ENCODE assay signal across 9 mouse cellular contexts in genomic region chr19:5151331-5151730, GRCm38 (mm10). TPM values are rescaled to one million over a fixed set of nuclear protein-coding genes. Genes with fewer than 3 reads are reported as not detected.
A peak's percentile ranks its signal among the peaks of the same experiment; 100 is the strongest.
DNase-seq lines count a peak whose midpoint lies in the region; ATAC-seq and TF ChIP-seq lines count a peak whose summit lies in the region.
"Had no signal": no experiment of that assay in that cellular context is flagged by ENCODE, and none has a peak within 500 bp of the region (broad histone marks: within the 10 kb centered on the region; RNA-seq: fewer than 3 reads in every experiment).

No protein-coding gene starts in this region.

- no peak overlapping the region for H3K9ac ChIP-seq in forebrain, postnatal 0 days
- no peak overlapping the region for H3K9ac ChIP-seq in kidney, embryonic 14.5 days (ENCODE audit: low read depth, low read length)
- H3K9ac ChIP-seq in liver, adult 2 months (ENCODE audit: low read depth, low read length) = no peak overlapping the region
- no peak overlapping the region for H3K9ac ChIP-seq in neural tube, embryonic 15.5 days (replicated peaks)
- H3K9ac ChIP-seq: heart, embryonic 15.5 days had no signal

- peaks cover 4% of the 10 kb centered on the region; the same call in 1 of the 2 replicates for H3K4me1 ChIP-seq in G1E (ENCODE audit: insufficient read depth, low read depth, low read length)
- H3K4me1 ChIP-seq in forebrain, postnatal 0 days (ENCODE audit: insufficient read depth) = no peaks in the 10 kb centered on the region
- H3K4me1 ChIP-seq in kidney, embryonic 14.5 days (ENCODE audit: control insufficient read depth, insufficient read depth, low read length) = no peaks in the 10 kb centered on the region
- no peaks in the 10 kb centered on the region for H3K4me1 ChIP-seq in liver, adult 2 months (ENCODE audit: control insufficient read depth, insufficient read depth, low read length)
- peaks cover 5% of the 10 kb centered on the region; the same call in 1 of the 2 replicates for H3K4me1 ChIP-seq in neural tube, embryonic 15.5 days
- H3K4me1 ChIP-seq: heart, embryonic 15.5 days had no signal

- H3K79me2 ChIP-seq in liver, adult 2 months (ENCODE audit: control insufficient read depth, insufficient read depth, low read length) = no peaks in the 10 kb centered on the region

- TF ChIP-seq CTCF in G1E (IDR thresholded peaks at IDR 0.05; ENCODE audit: low read depth, low read length) = peak; percentile 45
- peak; percentile 74 for TF ChIP-seq CTCF in forebrain, postnatal 0 days (IDR thresholded peaks at IDR 0.05; ENCODE audit: low read depth)
- peak; percentile 54 for TF ChIP-seq CTCF in liver, adult 2 months (IDR thresholded peaks at IDR 0.05; ENCODE audit: low read depth, low read length)

- H3K4me3 ChIP-seq in G1E (ENCODE audit: low read depth, low read length) = no peak overlapping the region
- H3K4me3 ChIP-seq in forebrain, postnatal 0 days (ENCODE audit: low read depth, low read length) = no peak overlapping the region
- H3K4me3 ChIP-seq in kidney, embryonic 14.5 days (ENCODE audit: low read length) = no peak overlapping the region
- no peak overlapping the region for H3K4me3 ChIP-seq in liver, adult 2 months (ENCODE audit: insufficient read depth, low read depth, low read length)
- no peak overlapping the region for H3K4me3 ChIP-seq in neural tube, embryonic 15.5 days (replicated peaks)
- H3K4me3 ChIP-seq: heart, embryonic 15.5 days had no signal

- H3K36me3 ChIP-seq in G1E (replicated peaks) = peaks cover 81% of the 10 kb centered on the region
- peaks cover 45% of the 10 kb centered on the region for H3K36me3 ChIP-seq in forebrain, postnatal 0 days (ENCODE audit: insufficient read depth)
- peaks cover 29% of the 10 kb centered on the region for H3K36me3 ChIP-seq in kidney, embryonic 14.5 days (ENCODE audit: control insufficient read depth, insufficient read depth, low read length)
- no peaks in the 10 kb centered on the region for H3K36me3 ChIP-seq in liver, adult 2 months (ENCODE audit: control insufficient read depth, insufficient read depth, low read length)
- peaks cover 34% of the 10 kb centered on the region for H3K36me3 ChIP-seq in neural tube, embryonic 15.5 days

- no peak for TF ChIP-seq POLR2A in liver, adult 2 months (IDR thresholded peaks at IDR 0.05; ENCODE audit: extremely low read depth, insufficient read depth, low read length)

- peak; percentile 71 for DNase-seq in 3T3-L1 (ENCODE audit: low read depth, low spot score)
- peak; percentile 40 for DNase-seq in G1E (ENCODE audit: low spot score)
- peak; percentile 92 for DNase-seq in cerebellum, adult 11-12 months
- peak; percentile 76 for DNase-seq in forebrain, postnatal 0 days
- DNase-seq in liver, adult 2 months (ENCODE audit: extremely low read depth, low read depth, low spot score) = peak; percentile 6
- DNase-seq in thymus, postnatal 14 days = peak; percentile 61

- H3K27ac ChIP-seq in forebrain, postnatal 0 days (ENCODE audit: low read depth, low read length) = no peak overlapping the region
- H3K27ac ChIP-seq in kidney, embryonic 14.5 days (ENCODE audit: low read depth, low read length) = no peak overlapping the region
- no peak overlapping the region for H3K27ac ChIP-seq in liver, adult 2 months (replicated peaks; ENCODE audit: insufficient read depth, low read depth, low read length)
- H3K27ac ChIP-seq in neural tube, embryonic 15.5 days (replicated peaks) = peak overlapping the region; percentile 9; the same call in 1 of the 2 replicates
- H3K27ac ChIP-seq: heart, embryonic 15.5 days had no signal

- WGBS in forebrain, postnatal 0 days = 38% methylated on average over 3 of the region's 3 CpGs
- 38% methylated on average over 3 of the region's 3 CpGs for WGBS in kidney, embryonic 14.5 days
- WGBS in liver, adult 2 months = 49% methylated on average over 3 of the region's 3 CpGs
- 34% methylated on average over 3 of the region's 3 CpGs for WGBS in neural tube, embryonic 15.5 days

- H3K4me2 ChIP-seq in forebrain, postnatal 0 days (ENCODE audit: low read depth) = no peak overlapping the region
- no peak overlapping the region for H3K4me2 ChIP-seq in kidney, embryonic 14.5 days (replicated peaks; ENCODE audit: low read depth, low read length)
- no peak overlapping the region for H3K4me2 ChIP-seq in neural tube, embryonic 15.5 days
- H3K4me2 ChIP-seq: heart, embryonic 15.5 days had no signal

- H3K9me3 ChIP-seq in G1E (replicated peaks) = no peaks in the 10 kb centered on the region
- H3K9me3 ChIP-seq in forebrain, postnatal 0 days (ENCODE audit: low read length) = no peaks in the 10 kb centered on the region
- no peaks in the 10 kb centered on the region for H3K9me3 ChIP-seq in kidney, embryonic 14.5 days (ENCODE audit: control insufficient read depth, low read length)
- no peaks in the 10 kb centered on the region for H3K9me3 ChIP-seq in neural tube, embryonic 15.5 days (replicated peaks)
- H3K9me3 ChIP-seq: heart, embryonic 15.5 days had no signal

- ATAC-seq in G1E (ENCODE audit: extremely low read depth, insufficient number of reproducible peaks, low FRiP score, poor library complexity, severe bottlenecking) = no peak
- ATAC-seq in forebrain, postnatal 0 days = peak; percentile 61
- peak; percentile 39; the same call in 1 of the 2 replicates for ATAC-seq in kidney, embryonic 14.5 days (ENCODE audit: low FRiP score, low TSS enrichment)
- peak; percentile 65 for ATAC-seq in neural tube, embryonic 15.5 days (ENCODE audit: low FRiP score)

- no peaks in the 10 kb centered on the region for H3K27me3 ChIP-seq in G1E (ENCODE audit: insufficient read depth, low read length)
- H3K27me3 ChIP-seq in forebrain, postnatal 0 days (ENCODE audit: insufficient read depth, low read length) = no peaks in the 10 kb centered on the region
- no peaks in the 10 kb centered on the region for H3K27me3 ChIP-seq in kidney, embryonic 14.5 days (ENCODE audit: control insufficient read depth, insufficient read depth, low read length)
- no peaks in the 10 kb centered on the region for H3K27me3 ChIP-seq in liver, adult 2 months (ENCODE audit: control insufficient read depth, insufficient read depth, low read length)
- H3K27me3 ChIP-seq in neural tube, embryonic 15.5 days (replicated peaks) = no peaks in the 10 kb centered on the region
- H3K27me3 ChIP-seq: heart, embryonic 15.5 days had no signal

RNA-seq across cellular contexts. Expression of gene Klc2, which starts 33.0 kb away (rescaled TPM):
- total RNA-seq in G1E (2014; fragmentation: Nextera tagmentation) = 6.8 and 10.7 TPM in 2 replicates
- total RNA-seq in G1E (2017) = 2.6 and 3.4 TPM in 2 replicates
- polyA plus RNA-seq in G1E (2012) = 8.2 and 10.1 TPM in 2 replicates
- 138 and 146 TPM in 2 replicates for total RNA-seq in forebrain, postnatal 0 days (2014; rRNA removed)
- 54.5 and 58.6 TPM in 2 replicates for polyA plus RNA-seq in forebrain, postnatal 0 days (2015; fragmentation: Nextera tagmentation; extraction: Ambion mirVana)
- polyA plus RNA-seq in kidney, embryonic 14.5 days (2014; fragmentation: Nextera tagmentation; extraction: Ambion mirVana) = 15.4 and 24.5 TPM in 2 replicates
- total RNA-seq in liver, adult 2 months (2014; rRNA removed) = 2.4 and 4.6 TPM in 2 replicates
- 8.7 and 12.3 TPM in 2 replicates for polyA plus RNA-seq in liver, adult 2 months (2012; rRNA removed)
- 82.4 and 94.5 TPM in 2 replicates for polyA plus RNA-seq in neural tube, embryonic 15.5 days (2015; fragmentation: Nextera tagmentation; extraction: Ambion mirVana)

RNA-seq across cellular contexts. Expression of gene Rab1b, which starts 44.5 kb away (rescaled TPM):
- 35.9 and 47.6 TPM in 2 replicates for total RNA-seq in G1E (2014; fragmentation: Nextera tagmentation)
- 90.4 and 109 TPM in 2 replicates for total RNA-seq in G1E (2017)
- polyA plus RNA-seq in G1E (2012) = 195 and 231 TPM in 2 replicates
- 219 and 231 TPM in 2 replicates for total RNA-seq in forebrain, postnatal 0 days (2014; rRNA removed)
- polyA plus RNA-seq in forebrain, postnatal 0 days (2015; fragmentation: Nextera tagmentation; extraction: Ambion mirVana) = 249 and 288 TPM in 2 replicates
- 273 and 286 TPM in 2 replicates for polyA plus RNA-seq in kidney, embryonic 14.5 days (2014; fragmentation: Nextera tagmentation; extraction: Ambion mirVana)
- 82.1 and 98.7 TPM in 2 replicates for total RNA-seq in liver, adult 2 months (2014; rRNA removed)
- polyA plus RNA-seq in liver, adult 2 months (2012; rRNA removed) = 165 and 169 TPM in 2 replicates
- polyA plus RNA-seq in neural tube, embryonic 15.5 days (2015; fragmentation: Nextera tagmentation; extraction: Ambion mirVana) = 205 and 218 TPM in 2 replicates

RNA-seq across cellular contexts. Expression of gene Cnih2, which starts 53.0 kb away (rescaled TPM):
- total RNA-seq in G1E (2014; fragmentation: Nextera tagmentation) (0.53 and 2.1 TPM in 2 replicates), G1E (2017) (not detected in 2 replicates)
- 1.6 and 1.9 TPM in 2 replicates for polyA plus RNA-seq in G1E (2012)
- total RNA-seq in forebrain, postnatal 0 days (2014; rRNA removed) = 567 and 663 TPM in 2 replicates
- 563 and 604 TPM in 2 replicates for polyA plus RNA-seq in forebrain, postnatal 0 days (2015; fragmentation: Nextera tagmentation; extraction: Ambion mirVana)
- 23.1 and 26.5 TPM in 2 replicates for polyA plus RNA-seq in kidney, embryonic 14.5 days (2014; fragmentation: Nextera tagmentation; extraction: Ambion mirVana)
- not detected in 2 replicates for total RNA-seq in liver, adult 2 months (2014; rRNA removed)
- 0.12 and 0.19 TPM in 2 replicates for polyA plus RNA-seq in liver, adult 2 months (2012; rRNA removed)
- polyA plus RNA-seq in neural tube, embryonic 15.5 days (2015; fragmentation: Nextera tagmentation; extraction: Ambion mirVana) = 294 and 369 TPM in 2 replicates

Comparison
In these comparisons a context has a peak if more than half of its experiments do, and no peak if none do; other contexts are left out.
1. DNase-seq: peak in every context shown above with its lines; median percentile 92 in cerebellum, adult 11-12 months; 76 in forebrain, postnatal 0 days; 71 in 3T3-L1; 61 in thymus, postnatal 14 days; 40 in G1E; 6 in liver, adult 2 months.
2. RNA of gene Cnih2, which starts 53.0 kb away (polyA plus RNA-seq): 563 to 604 TPM in forebrain, postnatal 0 days and 294 to 369 TPM in neural tube, embryonic 15.5 days; 23.1 to 26.5 TPM in kidney, embryonic 14.5 days, 1.6 to 1.9 TPM in G1E and 0.12 to 0.19 TPM in liver, adult 2 months; every median in the first group is over 10 times any median in the second.
3. Peak in every context shown above with its lines, with median percentiles within 50 percentile points of each other: CTCF ChIP-seq.